Mouse (Mus musculus): ENCODE data around the gene Acbd6. TPM values are rescaled to one million over a fixed set of nuclear protein-coding genes. Genes with fewer than 3 reads are reported as not detected.

Gene Acbd6
- total RNA-seq (2021), result 100 to 1,000 TPM; 107 to 110 TPM

- peak; percentile 82 to 86 for DNase-seq (ENCODE audit: extremely low spot score in 1 of 2, low spot score in 2 of 2)
- intact Hi-C loops (cut with DNase I), result no loop called here
These were observed at the start of gene Acbd6 for GRCm38 (mm10) chr1:155558012-155558842. Gene Acbd6, plus strand, starts transcription at chr1:155558120.

DNA sequence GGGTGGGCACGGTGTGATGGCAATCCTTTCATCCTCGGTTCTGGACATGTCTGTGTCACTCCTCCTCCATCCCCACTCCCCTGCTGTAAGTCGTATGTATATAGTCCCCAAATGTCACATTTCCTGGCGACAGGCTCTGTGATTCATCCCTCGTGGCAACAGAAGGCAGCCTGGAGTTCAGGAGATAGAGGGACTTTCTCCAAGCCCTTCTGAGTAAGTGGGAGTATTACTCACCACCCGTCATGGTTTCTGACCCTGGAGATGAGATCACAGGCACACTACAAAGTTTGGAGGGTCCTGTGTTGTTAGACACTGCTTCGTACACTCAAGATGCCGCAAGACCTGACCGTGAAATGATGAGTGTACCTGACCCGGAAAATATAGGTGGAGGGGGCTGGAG lies 47.7 kb upstream of the Acbd6 start:
- intact Hi-C loops (cut with DNase I), result no loop called here
- DNase-seq (ENCODE audit: extremely low spot score in 1 of 2, low spot score in 2 of 2), result no peak

GRCm38 (mm10) chr1:155515866-155516265 lies 42.1 kb upstream of the Acbd6 start:
- intact Hi-C loops (cut with DNase I), result no loop called here
- DNase-seq (ENCODE audit: extremely low spot score in 1 of 2, low spot score in 2 of 2), result no peak

DNA sequence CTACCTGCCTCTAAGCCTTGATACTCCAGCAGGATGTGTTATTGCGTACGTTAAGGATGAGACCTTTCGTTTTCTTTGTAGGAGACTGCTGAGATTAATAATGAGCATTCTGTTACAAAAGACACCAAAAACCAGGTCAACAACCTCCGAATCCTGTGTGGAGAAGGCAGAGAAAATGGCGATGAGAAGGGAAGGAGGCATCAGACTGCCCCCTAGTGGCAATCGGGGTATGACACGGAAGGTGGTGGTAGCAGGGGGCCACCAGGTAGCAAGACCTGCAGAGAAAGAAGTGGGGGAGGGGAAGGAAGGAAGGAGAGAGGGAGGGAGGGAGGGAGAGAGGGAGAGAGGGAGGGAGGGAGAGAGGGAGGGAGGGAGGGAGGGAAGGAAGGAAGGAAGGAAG lies 41.3 kb upstream of the Acbd6 start:
- DNase-seq (ENCODE audit: extremely low spot score in 1 of 2, low spot score in 2 of 2), result peak in 1 of 2 experiments; percentile 60
- intact Hi-C loops (cut with DNase I), result no loop called here

DNA sequence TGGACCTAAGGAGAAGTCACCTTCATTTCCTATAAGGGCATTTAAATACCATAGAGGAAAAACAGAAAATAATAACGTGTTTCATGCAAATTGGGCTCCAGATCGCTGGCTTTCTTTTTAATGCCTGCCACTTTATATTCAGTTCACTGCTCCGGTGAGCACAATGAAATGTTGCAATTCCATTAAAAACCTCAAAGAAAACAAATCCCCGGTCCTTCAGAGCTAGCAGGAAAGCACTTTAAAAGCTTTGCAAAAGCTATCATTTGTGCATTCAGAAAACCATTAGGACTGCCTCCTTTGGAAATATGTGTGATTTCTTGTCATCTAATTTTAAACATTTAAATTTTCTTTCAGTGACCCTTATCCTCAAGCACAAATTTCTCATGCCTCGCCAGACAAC lies 40.9 kb upstream of the Acbd6 start:
- no peak for DNase-seq (ENCODE audit: extremely low spot score in 1 of 2, low spot score in 2 of 2)
- intact Hi-C loops (cut with DNase I), result no loop called here

DNA sequence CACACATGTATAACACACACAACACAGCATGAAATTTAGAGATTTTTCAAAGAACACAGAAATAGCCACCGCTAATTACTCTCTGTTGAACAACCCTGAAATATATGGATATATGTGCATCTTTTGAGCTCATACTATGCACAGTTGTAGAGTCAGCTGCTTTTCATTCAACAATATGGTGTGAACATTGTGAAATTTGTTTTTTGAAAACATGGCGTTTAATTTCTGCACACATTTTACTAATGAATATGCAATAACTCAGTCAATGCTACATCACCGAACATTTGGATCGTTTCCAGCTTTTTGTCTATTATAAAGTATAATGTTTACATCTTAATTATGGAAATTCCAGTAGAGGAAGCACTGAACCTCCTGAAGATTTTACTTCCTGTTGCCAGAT lies 37.6 kb upstream of the Acbd6 start:
- DNase-seq (ENCODE audit: extremely low spot score in 1 of 2, low spot score in 2 of 2), result no peak
- intact Hi-C loops (cut with DNase I), result loop anchor here (10.0 kb wide), 1 partner anchor 475 kb away; no protein-coding TSS in a partner anchor

DNA sequence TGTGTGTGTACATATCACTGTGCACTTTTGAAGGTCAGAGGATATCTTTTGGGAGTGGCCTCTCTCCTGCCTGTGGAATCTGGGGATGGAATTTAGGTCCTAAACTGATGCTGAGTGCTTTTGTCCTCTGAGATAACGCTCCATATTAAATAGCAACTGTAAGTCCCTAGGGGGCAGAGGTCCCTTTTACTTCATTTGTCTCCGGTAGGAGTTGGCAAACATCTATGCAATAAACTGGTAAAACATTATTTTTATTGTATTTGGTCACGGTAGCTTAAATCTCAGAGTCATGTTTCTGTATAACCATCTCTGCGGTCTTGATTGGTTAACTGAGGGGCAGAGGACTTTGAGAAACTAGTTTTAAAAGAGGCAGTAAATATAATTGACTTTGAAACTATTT lies 35.4 kb upstream of the Acbd6 start:
- no peak for DNase-seq (ENCODE audit: extremely low spot score in 1 of 2, low spot score in 2 of 2)
- intact Hi-C loops (cut with DNase I), result loop anchor here (10.0 kb wide), 1 partner anchor 478 kb away; no protein-coding TSS in a partner anchor

- no peak for DNase-seq (ENCODE audit: extremely low spot score in 1 of 2, low spot score in 2 of 2)
- intact Hi-C loops (cut with DNase I), result loop anchor here (10.0 kb wide), 1 partner anchor 481 kb away; no protein-coding TSS in a partner anchor
These were observed 31.7 kb upstream of the Acbd6 start for GRCm38 (mm10) chr1:155526176-155526575.

- intact Hi-C loops (cut with DNase I), result loop anchor here (10.0 kb wide), 1 partner anchor 482 kb away; no protein-coding TSS in a partner anchor
- DNase-seq (ENCODE audit: extremely low spot score in 1 of 2, low spot score in 2 of 2), result no peak
These were observed 30.7 kb upstream of the Acbd6 start for GRCm38 (mm10) chr1:155527027-155527786.

- no peak for DNase-seq (ENCODE audit: extremely low spot score in 1 of 2, low spot score in 2 of 2)
- intact Hi-C loops (cut with DNase I), result loop anchor here (10.0 kb wide), 1 partner anchor 483 kb away; no protein-coding TSS in a partner anchor
These were observed 30.1 kb upstream of the Acbd6 start for GRCm38 (mm10) chr1:155527787-155528158.

DNA sequence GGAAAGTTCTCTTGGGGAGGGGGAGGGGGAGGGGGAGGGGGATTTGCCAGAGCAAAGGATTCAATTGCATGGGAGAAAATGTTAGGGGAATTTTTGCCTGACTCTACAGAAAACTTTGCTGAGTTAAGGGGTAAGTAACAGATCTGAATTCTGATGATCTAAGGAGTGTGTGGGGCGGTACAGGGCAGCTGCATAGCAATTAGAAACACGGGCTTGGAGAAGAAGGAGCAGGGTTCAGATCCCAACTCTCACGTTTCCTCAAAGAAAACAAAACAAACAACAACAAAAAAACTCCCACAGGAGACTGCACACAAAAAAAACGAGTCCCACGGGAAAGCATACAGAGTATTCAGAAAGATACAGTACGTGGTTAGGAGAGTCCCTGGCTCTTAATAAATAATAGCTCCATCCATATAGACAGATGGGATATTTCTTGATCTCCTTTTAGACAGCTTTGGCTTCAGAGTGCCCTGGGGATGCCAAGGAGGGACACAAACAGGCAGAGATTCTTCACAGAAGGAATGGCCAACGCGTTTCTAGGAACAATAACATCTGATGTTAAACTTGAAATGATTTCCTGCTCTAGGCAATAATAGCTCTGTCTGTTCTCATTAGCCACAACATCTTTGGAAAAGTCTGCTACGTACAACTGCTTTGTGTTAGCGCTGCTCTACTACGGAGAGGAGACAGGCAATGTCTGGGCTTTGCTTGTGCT lies 29.4 kb upstream of the Acbd6 start:
- no peak for DNase-seq (ENCODE audit: extremely low spot score in 1 of 2, low spot score in 2 of 2)

GRCm38 (mm10) chr1:155529120-155529963 lies 28.6 kb upstream of the Acbd6 start:
- intact Hi-C loops (cut with DNase I), result loop anchor here (10.0 kb wide), 1 partner anchor 485 kb away; no protein-coding TSS in a partner anchor
- DNase-seq (ENCODE audit: extremely low spot score in 1 of 2, low spot score in 2 of 2), result no peak

More for the DNA sequence above, 29.4 kb upstream of the Acbd6 start:
- intact Hi-C loops (cut with DNase I), result loop anchor here (10.0 kb wide), 1 partner anchor 484 kb away; no protein-coding TSS in a partner anchor

GRCm38 (mm10) chr1:155530561-155531457 lies 27.1 kb upstream of the Acbd6 start:
- intact Hi-C loops (cut with DNase I), result loop anchor here (5.0 kb wide), 1 partner anchor 109 kb away; no protein-coding TSS in a partner anchor
- no peak for DNase-seq (ENCODE audit: extremely low spot score in 1 of 2, low spot score in 2 of 2)

DNA sequence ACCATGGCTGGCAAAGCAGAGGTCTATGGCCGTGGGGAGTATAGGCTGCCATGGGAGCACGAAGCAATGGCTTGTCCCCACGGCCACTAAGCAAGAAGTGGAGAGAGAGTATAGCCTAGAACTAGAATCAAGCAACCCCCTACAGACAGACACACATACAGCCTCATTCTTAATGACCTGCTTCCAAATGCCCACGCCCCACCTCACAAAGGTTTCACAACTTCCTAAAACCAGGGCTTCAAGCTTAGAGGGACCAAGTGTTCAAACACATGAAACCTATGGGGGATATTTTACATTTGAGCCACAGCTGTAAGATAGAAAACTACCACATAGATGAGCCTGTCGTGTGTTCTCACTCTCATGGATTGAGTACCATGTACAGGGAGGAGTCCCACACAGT lies 25.5 kb upstream of the Acbd6 start:
- no peak for DNase-seq (ENCODE audit: extremely low spot score in 1 of 2, low spot score in 2 of 2)
- intact Hi-C loops (cut with DNase I), result loop anchor here (5.0 kb wide), 1 partner anchor 110 kb away; no protein-coding TSS in a partner anchor

DNA sequence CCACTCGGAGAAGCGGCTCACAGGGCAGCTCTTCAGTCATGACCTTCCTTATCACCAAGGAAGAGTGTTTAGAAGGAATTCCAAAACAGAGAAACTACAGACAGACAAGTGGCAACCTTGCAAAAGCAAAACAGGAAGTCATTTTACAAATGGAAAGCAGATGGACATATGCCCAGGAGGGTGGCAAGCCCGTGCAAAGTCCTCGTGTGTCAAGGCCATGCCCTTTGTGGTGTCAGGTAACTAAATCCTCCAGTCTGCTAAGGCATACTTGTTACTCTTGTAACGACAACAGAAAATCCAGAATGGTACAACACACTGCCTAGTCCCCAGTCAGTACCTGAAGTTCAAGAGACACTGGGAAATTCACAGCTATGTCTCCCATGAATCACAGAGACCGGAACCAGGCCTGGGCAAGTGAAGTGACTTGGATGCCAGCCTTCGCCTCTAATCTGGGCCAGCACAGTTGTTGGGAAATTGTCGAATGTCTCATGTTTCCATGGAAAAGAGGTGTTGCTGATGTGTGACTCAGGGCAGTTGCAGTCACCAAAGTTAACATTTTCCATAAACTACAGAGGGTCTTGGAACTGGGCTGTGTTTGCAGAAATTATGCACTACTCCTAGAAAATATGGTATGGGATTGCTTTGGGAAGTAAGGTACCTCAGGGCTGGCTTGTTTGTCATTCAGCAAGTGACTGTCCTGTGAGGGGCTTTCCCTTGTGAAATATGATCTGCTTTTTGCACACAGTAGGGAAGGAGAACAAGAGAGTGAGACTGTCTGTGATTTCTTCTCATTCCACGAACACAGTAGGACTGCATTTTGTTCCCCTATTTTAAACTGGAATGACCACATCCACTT lies 24.9 kb upstream of the Acbd6 start:
- intact Hi-C loops (cut with DNase I), result loop anchor here (5.0 kb wide), 1 partner anchor 111 kb away; no protein-coding TSS in a partner anchor

GRCm38 (mm10) chr1:155533689-155533965 lies 24.3 kb upstream of the Acbd6 start:
- intact Hi-C loops (cut with DNase I), result loop anchor here (5.0 kb wide), 1 partner anchor 111 kb away; no protein-coding TSS in a partner anchor
- no peak for DNase-seq (ENCODE audit: extremely low spot score in 1 of 2, low spot score in 2 of 2)

More for the DNA sequence above, 24.9 kb upstream of the Acbd6 start:
- no peak for DNase-seq (ENCODE audit: extremely low spot score in 1 of 2, low spot score in 2 of 2)

All from left cerebral cortex, postnatal 10 days (tissue).